Mouse (Mus musculus) bone marrow macrophage, adult 2 months (primary cell): Measurements from ENCODE around the gene Itgb7.

Experiments
- CTCF ChIP-seq: IDR thresholded peaks from 2 replicates; pipeline ENCODE4 v1.5.1; 2012; ENCODE audit warnings: low read depth, mild to moderate bottlenecking, low read length, moderate library complexity
- POLR2A ChIP-seq: IDR thresholded peaks from 2 replicates; pipeline ENCODE4 v1.6.1; 2012; ENCODE audit warnings: mild to moderate bottlenecking, low read depth, low read length, borderline replicate concordance

DNA sequence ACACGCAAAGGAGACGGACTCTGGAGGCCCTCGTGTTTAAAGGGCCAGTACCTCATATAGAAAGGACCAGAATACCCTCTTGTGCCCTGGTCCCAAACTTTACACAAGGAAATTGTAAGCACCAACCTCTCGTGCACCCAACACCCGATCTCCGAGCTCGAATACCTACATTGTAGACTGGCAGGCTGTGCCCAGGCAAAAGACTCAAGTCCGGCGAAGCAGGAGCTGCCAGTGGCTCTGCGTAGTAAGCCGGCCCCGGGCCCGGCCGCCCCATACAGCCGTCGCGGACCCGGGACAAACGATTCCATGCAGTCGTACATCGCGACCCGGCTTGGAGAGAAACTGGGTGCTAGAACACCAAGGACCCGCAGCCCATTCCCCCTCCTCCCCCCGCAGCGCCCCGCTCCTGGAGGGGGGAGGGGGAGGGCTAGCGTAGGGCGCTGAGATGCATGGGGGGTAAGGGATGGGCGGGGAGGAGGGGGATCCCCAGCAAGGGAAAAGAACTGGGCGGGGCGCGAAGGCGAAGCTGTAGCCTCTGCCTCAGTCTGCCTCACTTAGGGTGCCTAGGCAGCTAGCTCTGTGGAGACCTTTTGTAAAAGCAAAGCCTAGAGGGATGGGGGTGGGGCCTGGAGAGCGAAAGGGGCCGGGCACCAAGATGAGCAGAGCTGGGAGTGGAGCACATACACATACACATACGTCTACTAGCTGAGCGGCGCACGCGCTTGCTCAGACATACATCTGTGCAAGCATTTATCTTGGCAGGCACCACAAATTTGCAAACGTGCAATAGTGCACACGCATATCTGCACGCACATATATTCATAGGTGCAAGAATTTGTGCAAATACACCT lies 14.4 kb upstream of the Itgb7 start:
- TF ChIP-seq POLR2A, result no peak
- no peak for TF ChIP-seq CTCF
